Comparison of ENCODE assay signal across 16 mouse cellular contexts in the genomic region with DNA sequence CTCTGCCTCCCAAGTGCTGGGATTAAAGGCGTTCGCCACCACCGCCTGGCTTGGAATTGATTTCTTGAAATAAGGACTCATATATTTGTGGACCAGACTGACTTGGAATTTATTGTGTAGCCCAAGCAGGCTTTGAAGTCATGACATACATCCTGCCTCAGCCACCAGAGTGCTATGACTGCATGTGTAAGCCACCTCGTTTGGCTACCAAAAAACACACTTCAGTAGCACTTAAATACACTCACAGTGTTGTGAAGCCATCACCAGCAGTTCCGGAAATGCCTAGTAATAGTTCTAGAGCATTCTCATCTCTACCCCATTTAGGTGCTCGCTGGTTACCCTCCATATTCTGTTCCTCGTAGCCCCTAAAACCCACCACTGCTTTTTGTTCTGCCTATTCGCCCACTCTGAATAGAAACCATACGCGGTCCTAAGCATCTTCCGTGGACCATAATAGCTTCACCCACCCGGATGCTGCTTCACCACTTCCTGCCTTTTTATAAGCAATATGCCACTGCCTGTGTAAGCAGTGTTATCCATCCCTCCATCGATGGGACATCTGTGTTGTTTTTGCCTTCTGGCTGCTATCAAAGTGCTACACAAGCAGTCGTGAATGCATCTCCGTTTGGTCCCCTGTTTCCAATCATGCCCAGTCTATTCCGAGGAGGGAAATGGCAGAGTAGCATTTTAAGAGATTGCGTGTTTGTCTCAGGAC.
DNase-seq lines count a peak whose midpoint lies in the region; TF ChIP-seq lines count a peak whose summit lies in the region.
"Had no signal": no experiment of that assay in that cellular context is flagged by ENCODE, and none has a peak within 500 bp of the region (broad histone marks: within the 10 kb centered on the region; RNA-seq: fewer than 3 reads in every experiment).

No protein-coding gene starts in this region.

- TF ChIP-seq POLR2A in brain, embryonic 14.5 days (IDR thresholded peaks at IDR 0.05; ENCODE audit: borderline replicate concordance, extremely low read depth, insufficient read depth, insufficient read length, poor library complexity, severe bottlenecking) = no peak

- no peak for TF ChIP-seq CTCF in brain, embryonic 14.5 days (IDR thresholded peaks at IDR 0.05; ENCODE audit: borderline replicate concordance, extremely low read depth, insufficient read depth, insufficient read length)

- peak; percentile 19 for DNase-seq in layer of hippocampus, adult 11-12 months (ENCODE audit: low spot score)
- DNase-seq in layer of hippocampus, postnatal 10 days (ENCODE audit: low spot score in 2 of 2) = no peak
- DNase-seq in CD4-positive, CD25-positive, alpha-beta regulatory T cell, adult 2 months (ENCODE audit: low read depth, low spot score) = peak; percentile 51
- DNase-seq in brain, embryonic 14.5 days (ENCODE audit: low read depth) = peak; percentile 63
- peak; percentile 56 for DNase-seq in layer of hippocampus, adult 9-11 months
- DNase-seq in cerebellum, adult 11 months = no peak
- no peak for DNase-seq in c-Kit-positive CD71-positive TER-119-positive erythroid progenitor cells, embryonic 14.5 days (ENCODE audit: low spot score)
- DNase-seq: adrenal gland, postnatal 25 days; cerebellum, adult 9-10 months; gastrocnemius, postnatal 10 days; heart, adult 11 months; kidney, postnatal 4 days; left cerebral cortex, postnatal 4 days; liver, postnatal 0 days; lung, postnatal 10 days; spleen, adult 18-20 months had no signal

Comparison
In these comparisons a context has a peak if more than half of its experiments do, and no peak if none do; other contexts are left out.
1. DNase-seq: peak in layer of hippocampus, adult 11-12 months (single experiment), CD4-positive, CD25-positive, alpha-beta regulatory T cell, adult 2 months (single experiment), brain, embryonic 14.5 days (single experiment) and layer of hippocampus, adult 9-11 months (single experiment); none in layer of hippocampus, postnatal 10 days (0 of 2), cerebellum, adult 11 months (single experiment) and c-Kit-positive CD71-positive TER-119-positive erythroid progenitor cells, embryonic 14.5 days (single experiment).